Mouse (Mus musculus) brain, adult 2 months (tissue): ENCODE measurements at regions not wholly inside any gene's neighbourhood (a gene's known extent, or its start where the extent isn't known, plus 50 kb on each side); places are given as distances from the start of the nearest gene placed in this dataset.

Experiments
- DNase-seq: peaks from one replicate; pipeline ENCODE4 v3.0.0; 2011; ENCODE audit warnings: low read depth, low spot score

DNA sequence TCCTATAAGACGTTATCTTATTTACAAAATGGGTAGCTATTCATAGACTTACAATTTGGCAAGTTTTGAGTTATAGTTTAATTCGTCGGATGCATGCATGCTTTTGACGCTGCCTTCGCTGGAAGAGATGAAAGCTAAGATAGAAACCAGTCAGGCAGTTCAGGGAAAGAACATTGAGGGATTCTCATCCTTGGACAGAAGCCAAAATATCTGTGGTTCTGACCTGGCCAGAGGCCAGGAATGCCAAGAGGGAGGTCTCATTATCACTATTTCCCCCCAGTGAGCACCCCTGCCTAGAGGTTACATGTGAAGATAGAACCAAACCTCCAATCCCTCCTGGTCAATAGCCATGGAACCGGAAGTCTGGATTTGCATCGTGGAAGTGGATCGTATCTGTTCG lies 167.1 kb upstream of the Ankrd55 start:
- no peak for DNase-seq

DNA sequence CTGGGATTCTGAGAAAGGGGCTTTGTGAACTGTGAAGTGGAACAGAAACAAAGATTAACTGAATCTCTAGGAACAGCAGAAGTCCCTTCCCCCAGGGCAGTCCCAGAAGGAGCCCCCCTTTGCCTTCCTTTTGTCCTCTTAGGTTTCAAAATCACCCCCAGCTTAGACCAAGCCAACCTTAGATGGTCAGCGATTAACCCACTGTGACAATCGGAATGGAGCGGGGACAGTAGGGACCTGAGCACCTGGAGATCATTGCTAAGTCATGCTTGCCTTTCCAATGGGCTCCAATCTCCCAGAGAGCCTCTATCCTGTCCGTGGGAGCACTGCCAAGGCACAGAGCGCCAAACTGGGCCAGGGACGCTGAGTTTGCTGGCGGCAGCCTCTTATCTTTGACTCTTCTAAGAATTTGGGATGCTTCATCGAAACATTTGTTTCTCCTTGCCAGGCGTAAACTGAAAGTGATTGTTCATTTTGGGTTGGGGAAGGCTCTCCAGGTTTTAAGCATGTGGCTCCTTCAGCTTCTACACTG lies 165.3 kb upstream of the Ankrd55 start:
- DNase-seq: no peak

GRCm38 (mm10) chr13:112125769-112126469 lies 162.3 kb upstream of the Ankrd55 start:
- DNase-seq: no peak

GRCm38 (mm10) chr13:112130220-112130619 lies 158.0 kb upstream of the Ankrd55 start:
- DNase-seq: no peak

DNA sequence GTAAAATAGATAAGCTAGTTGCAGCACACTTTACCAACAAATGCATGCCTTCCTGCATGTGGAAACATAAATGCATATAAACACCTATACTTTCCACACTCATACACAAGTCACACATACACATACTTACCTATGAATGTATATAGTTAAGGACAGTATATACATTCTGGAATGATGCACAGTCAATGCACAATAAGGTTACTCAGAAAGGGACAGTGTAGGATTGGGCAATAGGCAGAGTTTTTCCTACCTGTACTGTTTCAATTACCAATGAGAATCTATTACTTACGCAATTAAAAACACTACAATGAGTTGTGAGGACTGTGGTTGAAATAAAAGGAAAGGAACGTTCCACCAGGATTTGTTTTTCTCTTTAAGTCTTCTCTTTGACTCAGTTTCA lies 157.5 kb upstream of the Ankrd55 start:
- no peak for DNase-seq

DNA sequence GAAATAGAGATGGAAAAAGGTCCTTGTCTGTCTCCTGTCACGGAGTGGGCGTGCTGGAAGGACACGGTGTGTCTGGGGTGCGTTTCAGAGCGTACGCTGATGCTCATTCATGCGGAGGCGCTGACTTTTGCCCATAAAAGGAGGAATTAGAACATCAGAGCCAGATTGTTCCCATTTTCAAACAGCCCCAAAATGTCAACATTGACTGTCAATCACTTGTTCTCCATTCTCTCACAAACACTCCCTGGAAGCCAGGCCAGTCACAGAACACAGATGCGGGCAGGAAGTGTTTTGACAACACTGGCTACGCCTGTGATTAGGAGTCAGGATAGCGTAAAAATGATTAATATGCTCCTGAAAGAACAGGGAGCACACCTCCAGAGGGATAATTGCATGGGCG lies 157.1 kb upstream of the Ankrd55 start:
- DNase-seq: peak; percentile 43

GRCm38 (mm10) chr13:112133736-112134135 lies 154.5 kb upstream of the Ankrd55 start:
- DNase-seq: no peak

DNA sequence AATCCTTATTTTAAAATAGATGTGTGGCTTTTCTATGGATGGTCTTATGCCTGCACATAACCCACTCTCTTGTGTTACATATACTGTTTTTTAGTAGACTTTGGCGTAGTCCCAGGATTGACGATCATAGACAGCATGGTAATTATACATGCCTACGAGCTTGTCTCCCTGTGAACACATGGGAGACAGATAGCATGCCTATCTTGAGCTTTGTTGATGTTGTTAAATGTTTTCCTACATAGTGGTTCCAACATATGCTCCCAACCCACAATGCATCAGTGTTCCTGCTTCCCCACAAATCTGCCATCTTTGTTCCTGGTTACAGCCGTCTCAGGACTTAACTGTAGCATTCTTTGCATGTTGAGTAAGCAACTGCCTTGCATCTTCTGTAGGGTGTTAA lies 153.6 kb upstream of the Ankrd55 start:
- DNase-seq: no peak

DNA sequence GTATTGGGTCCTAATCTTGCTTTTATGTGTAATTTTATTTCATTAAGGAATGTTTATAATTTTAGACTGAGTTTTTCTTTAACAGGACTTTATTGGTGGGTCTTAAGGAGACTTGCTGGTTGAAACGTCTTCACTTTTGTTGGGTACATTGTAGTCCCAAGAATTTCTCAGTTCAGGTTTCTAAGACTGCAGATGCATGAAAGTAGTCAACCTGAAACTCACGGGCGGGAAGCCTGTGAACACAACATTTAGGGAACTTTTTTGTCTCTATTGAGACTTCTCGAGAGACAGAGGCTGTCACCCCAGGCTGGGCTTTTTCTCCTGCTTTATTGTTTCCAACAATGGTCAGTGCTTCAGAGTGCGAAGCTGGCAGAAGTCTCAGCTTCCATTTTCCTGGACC lies 152.5 kb upstream of the Ankrd55 start:
- no peak for DNase-seq

DNA sequence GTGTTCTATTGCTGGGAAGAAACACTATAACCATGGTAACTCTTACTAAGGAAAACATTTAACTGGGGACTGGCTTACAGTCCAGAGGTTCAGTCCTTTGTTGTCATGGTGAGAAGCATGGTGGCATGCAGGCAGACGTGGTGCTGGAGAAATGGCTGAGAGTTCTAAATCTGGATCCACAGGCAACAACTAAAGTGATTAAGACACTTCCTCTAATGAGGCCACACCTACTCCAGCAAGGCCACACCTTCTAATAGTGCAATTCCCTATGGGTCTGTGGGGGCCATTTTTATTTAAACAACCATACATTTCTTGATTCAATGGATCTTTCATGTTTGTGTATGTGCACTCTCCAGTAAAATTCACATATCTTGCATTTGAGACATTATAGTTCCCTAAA lies 151.4 kb upstream of the Ankrd55 start:
- DNase-seq: no peak

GRCm38 (mm10) chr13:112140871-112141270 lies 147.4 kb upstream of the Ankrd55 start:
- no peak for DNase-seq

DNA sequence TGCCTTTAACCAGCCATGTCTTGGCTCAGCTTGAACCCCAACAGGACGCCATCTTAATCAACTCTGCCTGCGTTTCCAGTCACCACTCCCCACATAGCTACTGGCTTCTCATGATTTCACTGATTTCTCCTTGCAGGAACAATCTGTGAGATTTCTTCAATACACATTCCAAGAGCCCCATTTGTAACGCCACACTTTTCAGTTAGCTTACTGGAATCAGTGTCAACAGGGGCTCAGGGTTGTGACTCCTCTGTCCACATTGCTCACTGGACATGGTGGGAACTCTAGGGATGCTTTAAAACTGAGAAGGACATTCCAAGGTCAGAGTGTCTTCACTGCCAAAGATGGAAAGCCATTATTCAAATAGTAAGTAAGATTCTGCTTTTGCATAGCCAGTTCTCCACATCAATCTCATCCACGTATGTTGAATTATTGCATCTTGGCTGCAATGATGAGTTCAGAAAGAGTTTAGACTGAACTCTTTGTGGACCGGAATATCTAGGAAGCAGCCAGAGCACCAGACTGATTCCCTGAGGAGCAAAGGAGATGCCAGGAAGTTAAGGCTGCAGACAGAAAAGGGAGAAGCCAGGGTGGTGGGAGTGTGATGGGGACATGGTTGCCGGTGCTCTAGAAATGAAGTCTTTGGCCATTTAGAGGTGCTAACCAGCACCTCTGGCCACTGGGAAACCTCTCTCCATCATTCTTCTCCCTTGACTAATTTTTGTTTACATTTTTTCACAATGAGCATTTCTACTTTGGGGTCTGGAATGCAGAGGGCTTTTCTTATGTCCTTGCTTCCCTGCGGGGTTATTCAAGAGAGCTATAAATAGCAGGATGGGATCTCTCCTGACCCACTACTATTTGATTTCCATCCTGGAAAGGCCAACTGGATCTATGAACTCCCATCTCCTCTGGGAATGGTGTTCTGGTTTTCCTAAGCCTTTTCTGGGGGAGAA lies 143.6 kb upstream of the Ankrd55 start:
- DNase-seq: no peak

GRCm38 (mm10) chr13:112152614-112153550 lies 135.4 kb upstream of the Ankrd55 start:
- peak; percentile 22 for DNase-seq

GRCm38 (mm10) chr13:112153681-112154127 lies 134.5 kb upstream of the Ankrd55 start:
- peak; percentile 18 for DNase-seq

GRCm38 (mm10) chr13:112159430-112160172 lies 128.7 kb upstream of the Ankrd55 start:
- no peak for DNase-seq

DNA sequence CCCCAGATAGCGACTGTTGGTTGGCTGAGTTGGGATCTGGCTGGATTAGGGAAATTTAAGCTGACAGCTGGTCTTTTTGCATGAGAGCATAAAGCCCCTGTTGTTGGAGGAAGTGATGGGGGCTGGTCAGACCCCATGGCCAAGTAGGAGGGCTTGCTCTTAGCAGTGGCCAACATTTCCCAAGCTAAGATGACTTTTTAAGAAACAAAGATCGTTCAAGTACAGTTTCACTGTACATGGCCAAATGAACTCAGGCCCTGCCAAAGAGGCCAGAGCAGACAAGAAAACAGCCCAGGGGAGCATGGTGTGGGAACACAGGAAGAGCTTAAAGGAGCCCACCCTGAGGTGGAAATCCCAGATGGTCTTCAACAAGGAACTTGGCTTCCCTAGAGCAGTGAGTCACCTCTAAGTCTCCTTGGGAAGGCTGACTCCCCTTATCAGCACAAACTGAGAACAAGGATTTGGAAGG lies 128.0 kb upstream of the Ankrd55 start:
- DNase-seq: peak; percentile 21

DNA sequence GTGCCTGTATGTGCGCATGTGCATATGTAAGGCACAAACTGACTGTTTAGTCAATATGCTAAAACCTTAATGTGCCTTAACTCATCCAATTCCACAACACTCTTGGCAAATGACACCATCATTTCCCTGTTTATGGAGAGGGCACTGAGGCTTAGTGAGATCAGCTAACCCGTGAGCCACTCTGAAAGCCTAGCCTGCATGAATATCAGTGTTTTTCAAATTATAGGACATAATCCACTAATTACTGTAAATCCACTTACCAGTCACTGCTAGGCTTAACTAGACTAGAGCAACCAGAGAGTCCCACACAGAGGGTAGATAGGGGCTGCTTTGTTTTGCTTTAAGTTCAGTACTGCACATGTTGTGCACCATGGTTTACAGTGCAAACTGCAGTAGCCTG lies 127.5 kb upstream of the Ankrd55 start:
- no peak for DNase-seq

DNA sequence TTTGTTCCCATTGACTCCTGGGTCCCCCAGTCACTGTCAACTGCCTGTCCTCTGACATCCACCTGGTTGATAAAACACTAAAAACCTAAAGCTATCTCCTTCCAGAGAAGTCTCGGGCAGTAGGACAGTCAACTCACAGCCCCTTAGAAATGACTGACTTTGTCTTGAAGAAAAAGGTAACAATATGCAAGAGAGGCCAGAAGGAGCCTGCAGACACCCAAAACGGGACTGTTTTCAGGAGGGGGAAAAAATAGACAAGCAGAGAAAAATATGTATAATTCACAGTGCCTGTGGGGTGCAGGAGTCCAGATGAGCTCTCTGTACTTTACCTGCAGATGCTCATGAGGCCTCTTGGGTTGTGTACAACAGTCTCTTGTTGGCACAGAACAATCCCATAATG lies 126.4 kb upstream of the Ankrd55 start:
- no peak for DNase-seq

GRCm38 (mm10) chr13:112165921-112166320 lies 122.3 kb upstream of the Ankrd55 start:
- DNase-seq: peak; percentile 14

- peak; percentile 37 for DNase-seq
Observed at GRCm38 (mm10) chr13:112166338-112166802, 121.9 kb upstream of the Ankrd55 start.
